ENCODE assay signal across 9 mouse cellular contexts in the genomic region with DNA sequence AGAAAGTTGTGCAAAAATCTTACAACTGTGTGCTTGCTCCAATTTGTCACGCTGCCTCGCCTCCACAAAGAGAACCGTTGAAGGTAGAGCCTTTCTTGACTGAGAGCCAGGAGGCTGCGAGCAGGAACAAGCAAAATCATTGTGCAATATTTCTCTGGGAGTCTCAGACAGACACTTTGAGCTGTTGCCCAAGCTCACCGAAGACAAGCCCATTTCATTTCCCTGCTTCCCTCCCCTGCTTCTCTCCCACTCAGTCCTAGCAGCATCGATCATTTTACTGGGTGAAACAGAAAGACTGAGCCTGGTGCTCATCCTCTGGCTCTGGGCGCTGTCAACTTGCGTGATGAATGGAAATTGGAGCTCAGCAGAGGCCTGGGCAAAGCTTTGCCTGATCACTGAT. TPM values are rescaled to one million over a fixed set of nuclear protein-coding genes. Genes with fewer than 3 reads are reported as not detected.
DNase-seq lines count a peak whose midpoint lies in the region; ATAC-seq and TF ChIP-seq lines count a peak whose summit lies in the region.
"Had no signal": no experiment of that assay in that cellular context is flagged by ENCODE, and none has a peak within 500 bp of the region (broad histone marks: within the 10 kb centered on the region; RNA-seq: fewer than 3 reads in every experiment).

No protein-coding gene starts in this region.

- H3K36me3 ChIP-seq in embryonic facial prominence, embryonic 15.5 days = no peaks in the 10 kb centered on the region
- no peaks in the 10 kb centered on the region for H3K36me3 ChIP-seq in hindbrain, postnatal 0 days (ENCODE audit: insufficient read depth, low read length)
- H3K36me3 ChIP-seq in lung, embryonic 14.5 days (ENCODE audit: insufficient read depth) = no peaks in the 10 kb centered on the region

- H3K4me1 ChIP-seq in embryonic facial prominence, embryonic 15.5 days = peaks cover 27% of the 10 kb centered on the region
- peaks cover 8% of the 10 kb centered on the region for H3K4me1 ChIP-seq in hindbrain, postnatal 0 days (ENCODE audit: insufficient read depth, low read length)
- H3K4me1 ChIP-seq in lung, embryonic 14.5 days (ENCODE audit: insufficient read depth) = no peaks in the 10 kb centered on the region

- H3K9ac ChIP-seq in embryonic facial prominence, embryonic 15.5 days = no peak overlapping the region
- no peak overlapping the region for H3K9ac ChIP-seq in hindbrain, postnatal 0 days (replicated peaks; ENCODE audit: low read length)
- no peak overlapping the region for H3K9ac ChIP-seq in lung, embryonic 14.5 days

- H3K9me3 ChIP-seq in embryonic facial prominence, embryonic 15.5 days (replicated peaks) = no peaks in the 10 kb centered on the region
- no peaks in the 10 kb centered on the region for H3K9me3 ChIP-seq in hindbrain, postnatal 0 days (ENCODE audit: low read length)
- H3K9me3 ChIP-seq in lung, embryonic 14.5 days (ENCODE audit: low read depth, low read length) = no peaks in the 10 kb centered on the region

- no peak for TF ChIP-seq CTCF in hindbrain, postnatal 0 days (IDR thresholded peaks at IDR 0.05; ENCODE audit: low read depth)
- TF ChIP-seq CTCF in lung, embryonic 14.5 days (IDR thresholded peaks at IDR 0.05; ENCODE audit: low read depth) = no peak

- DNase-seq in gastrocnemius, adult 18-20 months (ENCODE audit: low spot score) = peak; percentile 51
- no peak for DNase-seq in gastrocnemius, postnatal 4 days (ENCODE audit: low spot score in 2 of 2)
- DNase-seq in 416B (ENCODE audit: low read depth) = peak; percentile 73
- peak; percentile 80 for DNase-seq in hindbrain, postnatal 0 days (ENCODE audit: low spot score)
- DNase-seq in lung, embryonic 14.5 days = peak; percentile 54
- DNase-seq in right cerebral cortex, postnatal 36 days (ENCODE audit: low spot score in 2 of 2) = peak; percentile 68 to 74
- DNase-seq in cerebellum, adult 9-11 months = no peak

- peak; percentile 61; the same call in 1 of the 2 replicates for ATAC-seq in embryonic facial prominence, embryonic 15.5 days (ENCODE audit: insufficient number of reproducible peaks, low FRiP score, low TSS enrichment, low read depth)
- ATAC-seq in hindbrain, postnatal 0 days = peak; percentile 69
- no peak for ATAC-seq in lung, embryonic 14.5 days (ENCODE audit: insufficient read depth)

- 14% methylated on average over 8 of the region's 8 CpGs for WGBS in embryonic facial prominence, embryonic 15.5 days
- 15% methylated on average over 8 of the region's 8 CpGs for WGBS in hindbrain, postnatal 0 days
- 30% methylated on average over 8 of the region's 8 CpGs for WGBS in lung, embryonic 14.5 days

- H3K4me2 ChIP-seq in embryonic facial prominence, embryonic 15.5 days (replicated peaks) = no peak overlapping the region
- no peak overlapping the region for H3K4me2 ChIP-seq in hindbrain, postnatal 0 days (ENCODE audit: low read depth, low read length)
- no peak overlapping the region for H3K4me2 ChIP-seq in lung, embryonic 14.5 days

- no peaks in the 10 kb centered on the region for H3K27me3 ChIP-seq in embryonic facial prominence, embryonic 15.5 days
- no peaks in the 10 kb centered on the region for H3K27me3 ChIP-seq in hindbrain, postnatal 0 days (ENCODE audit: insufficient read depth, low read length)
- no peaks in the 10 kb centered on the region for H3K27me3 ChIP-seq in lung, embryonic 14.5 days (ENCODE audit: insufficient read depth, low read length)

- peak overlapping the region; percentile 85 for H3K27ac ChIP-seq in embryonic facial prominence, embryonic 15.5 days (replicated peaks)
- peak overlapping the region; percentile 69 for H3K27ac ChIP-seq in hindbrain, postnatal 0 days
- no peak overlapping the region for H3K27ac ChIP-seq in lung, embryonic 14.5 days (ENCODE audit: low read depth)
- H3K27ac ChIP-seq: heart, adult 2 months had no signal

- H3K4me3 ChIP-seq in embryonic facial prominence, embryonic 15.5 days (replicated peaks) = no peak overlapping the region
- H3K4me3 ChIP-seq in hindbrain, postnatal 0 days (ENCODE audit: low read length) = no peak overlapping the region
- H3K4me3 ChIP-seq in lung, embryonic 14.5 days (ENCODE audit: low read depth, low read length) = no peak overlapping the region
- H3K4me3 ChIP-seq: heart, adult 2 months had no signal

RNA-seq across cellular contexts. Expression of gene Glce, which starts 14.8 kb away (rescaled TPM):
- 1 to 10 TPM; 5.8 TPM for total RNA-seq in gastrocnemius, adult 18-20 months (2021)
- 10 to 100 TPM; 21.7 to 23.0 TPM for total RNA-seq in gastrocnemius, postnatal 4 days (2021)
- 33.1 and 34.6 TPM in 2 replicates for polyA plus RNA-seq in embryonic facial prominence, embryonic 15.5 days (2015; fragmentation: Nextera tagmentation; extraction: Ambion mirVana)
- total RNA-seq in hindbrain, postnatal 0 days (2014; rRNA removed) = 42.1 and 44.5 TPM in 2 replicates
- 21.0 and 25.1 TPM in 2 replicates for polyA plus RNA-seq in hindbrain, postnatal 0 days (2015; fragmentation: Nextera tagmentation; extraction: Ambion mirVana)
- polyA plus RNA-seq in lung, embryonic 14.5 days (2014; fragmentation: Nextera tagmentation; extraction: Ambion mirVana) = 25.2 and 25.9 TPM in 2 replicates

Comparison
In these comparisons a context has a peak if more than half of its experiments do, and no peak if none do; other contexts are left out.
1. DNase-seq: peak in gastrocnemius, adult 18-20 months (single experiment), 416B (single experiment), hindbrain, postnatal 0 days (single experiment), lung, embryonic 14.5 days (single experiment) and right cerebral cortex, postnatal 36 days (2 of 2); none in gastrocnemius, postnatal 4 days (0 of 2) and cerebellum, adult 9-11 months (single experiment).